ENCODE assay signal across 18 mouse cellular contexts in genomic region chr1:57707906-57708305, GRCm38 (mm10).
DNase-seq lines count a peak whose midpoint lies in the region; ATAC-seq and TF ChIP-seq lines count a peak whose summit lies in the region.
"Had no signal": no experiment of that assay in that cellular context is flagged by ENCODE, and none has a peak within 500 bp of the region (broad histone marks: within the 10 kb centered on the region; RNA-seq: fewer than 3 reads in every experiment).

No protein-coding gene starts in this region.

- TF ChIP-seq CTCF in midbrain, postnatal 0 days (IDR thresholded peaks at IDR 0.05) = no peak

- ATAC-seq in midbrain, postnatal 0 days (ENCODE audit: low FRiP score) = no peak
- no peak for ATAC-seq in limb, embryonic 14.5 days (ENCODE audit: low FRiP score, low read depth)

- H3K27ac ChIP-seq in midbrain, postnatal 0 days (ENCODE audit: low read depth, low read length) = no peak overlapping the region
- H3K27ac ChIP-seq in midbrain, embryonic 10.5 days (replicated peaks) = no peak overlapping the region
- no peak overlapping the region for H3K27ac ChIP-seq in limb, embryonic 14.5 days (replicated peaks; ENCODE audit: low read depth, low read length)
- H3K27ac ChIP-seq: hindbrain, embryonic 15.5 days; limb, embryonic 12.5 days; liver, embryonic 15.5 days; stomach, embryonic 15.5 days had no signal

- H3K4me1 ChIP-seq in midbrain, postnatal 0 days (ENCODE audit: insufficient read depth, low read length) = no peaks in the 10 kb centered on the region
- H3K4me1 ChIP-seq in midbrain, embryonic 10.5 days = no peaks in the 10 kb centered on the region
- H3K4me1 ChIP-seq in limb, embryonic 14.5 days (ENCODE audit: control insufficient read depth, insufficient read depth, low read length) = no peaks in the 10 kb centered on the region
- H3K4me1 ChIP-seq: hindbrain, embryonic 15.5 days; limb, embryonic 12.5 days; liver, embryonic 15.5 days; stomach, embryonic 15.5 days had no signal

- H3K9me3 ChIP-seq in midbrain, postnatal 0 days (ENCODE audit: low read length) = no peaks in the 10 kb centered on the region
- H3K9me3 ChIP-seq in midbrain, embryonic 10.5 days (replicated peaks) = no peaks in the 10 kb centered on the region
- no peaks in the 10 kb centered on the region for H3K9me3 ChIP-seq in limb, embryonic 14.5 days (ENCODE audit: control insufficient read depth, low read length)
- H3K9me3 ChIP-seq: hindbrain, embryonic 15.5 days; limb, embryonic 12.5 days; liver, embryonic 15.5 days; stomach, embryonic 15.5 days had no signal

- H3K9ac ChIP-seq in midbrain, postnatal 0 days (replicated peaks; ENCODE audit: low read length, poor library complexity, severe bottlenecking) = no peak overlapping the region
- no peak overlapping the region for H3K9ac ChIP-seq in limb, embryonic 14.5 days (ENCODE audit: low read depth, low read length, severe bottlenecking)
- H3K9ac ChIP-seq: hindbrain, embryonic 15.5 days; limb, embryonic 12.5 days; liver, embryonic 15.5 days; stomach, embryonic 15.5 days had no signal

- H3K4me2 ChIP-seq in midbrain, postnatal 0 days (ENCODE audit: low read depth, low read length, poor library complexity, severe bottlenecking) = no peak overlapping the region
- no peak overlapping the region for H3K4me2 ChIP-seq in limb, embryonic 14.5 days (replicated peaks; ENCODE audit: low read depth, low read length, severe bottlenecking)
- H3K4me2 ChIP-seq: heart, embryonic 11.5 days; hindbrain, embryonic 15.5 days; limb, embryonic 12.5 days; liver, embryonic 15.5 days; stomach, embryonic 15.5 days had no signal

- WGBS in midbrain, postnatal 0 days = 79% methylated on average over 4 of the region's 4 CpGs
- 92% methylated on average over 4 of the region's 4 CpGs for WGBS in midbrain, embryonic 10.5 days
- 82% methylated on average over 4 of the region's 4 CpGs for WGBS in limb, embryonic 14.5 days

- peak; percentile 51 for DNase-seq in heart, adult 11 months
- DNase-seq in heart, adult 9 months (ENCODE audit: low spot score in 2 of 2) = no peak
- DNase-seq in midbrain, postnatal 0 days (ENCODE audit: low spot score) = peak; percentile 68
- no peak for DNase-seq in midbrain, embryonic 10.5 days (ENCODE audit: low spot score)
- DNase-seq in cerebellum, adult 9-11 months = peak; percentile 5
- DNase-seq in limb, embryonic 14.5 days (ENCODE audit: low spot score) = peak; percentile 12
- DNase-seq in MN1 (ENCODE audit: low spot score) = no peak
- DNase-seq: gastrocnemius, postnatal 36 days; heart, postnatal 14 days; kidney, adult 11 months; kidney, postnatal 10 days; lung, postnatal 14 days; thymus, adult 2 months had no signal

- no peaks in the 10 kb centered on the region for H3K27me3 ChIP-seq in midbrain, postnatal 0 days (ENCODE audit: insufficient read depth, low read length)
- H3K27me3 ChIP-seq in midbrain, embryonic 10.5 days (ENCODE audit: low read depth, poor library complexity, severe bottlenecking) = no peaks in the 10 kb centered on the region
- no peaks in the 10 kb centered on the region for H3K27me3 ChIP-seq in limb, embryonic 14.5 days (ENCODE audit: control insufficient read depth, insufficient read depth, low read length)
- H3K27me3 ChIP-seq: hindbrain, embryonic 15.5 days; limb, embryonic 12.5 days; liver, embryonic 15.5 days; stomach, embryonic 15.5 days had no signal

- no peak for TF ChIP-seq POLR2A in limb, embryonic 14.5 days (IDR thresholded peaks at IDR 0.05; ENCODE audit: borderline replicate concordance, extremely low read depth, insufficient read depth, insufficient read length)

- no peak overlapping the region for H3K4me3 ChIP-seq in midbrain, postnatal 0 days (ENCODE audit: low read depth, low read length)
- H3K4me3 ChIP-seq in midbrain, embryonic 10.5 days = no peak overlapping the region
- H3K4me3 ChIP-seq in limb, embryonic 14.5 days (replicated peaks; ENCODE audit: low read length) = no peak overlapping the region
- H3K4me3 ChIP-seq: hindbrain, embryonic 15.5 days; limb, embryonic 12.5 days; liver, embryonic 15.5 days; stomach, embryonic 15.5 days had no signal

- no peaks in the 10 kb centered on the region for H3K36me3 ChIP-seq in midbrain, postnatal 0 days (ENCODE audit: insufficient read depth, low read length)
- no peaks in the 10 kb centered on the region for H3K36me3 ChIP-seq in midbrain, embryonic 10.5 days
- no peaks in the 10 kb centered on the region for H3K36me3 ChIP-seq in limb, embryonic 14.5 days (ENCODE audit: control insufficient read depth, insufficient read depth, low read length)
- H3K36me3 ChIP-seq: hindbrain, embryonic 15.5 days; limb, embryonic 12.5 days; liver, embryonic 15.5 days; stomach, embryonic 15.5 days had no signal

Comparison
In these comparisons a context has a peak if more than half of its experiments do, and no peak if none do; other contexts are left out.
1. DNase-seq: peak in heart, adult 11 months (single experiment), midbrain, postnatal 0 days (single experiment), cerebellum, adult 9-11 months (single experiment) and limb, embryonic 14.5 days (single experiment); none in heart, adult 9 months (0 of 2), midbrain, embryonic 10.5 days (single experiment) and MN1 (single experiment).